Mouse (Mus musculus) heart, postnatal 0 days (tissue): Measurements from ENCODE around the gene Ankrd52.

Source experiments
- CTCF ChIP-seq: IDR thresholded peaks from 2 replicates; pipeline ENCODE4 v1.5.1; 2016; ENCODE audit warnings: antibody characterized with exemption, control low read depth, low read depth
- EP300 ChIP-seq: IDR thresholded peaks from 2 replicates; pipeline ENCODE4 v1.6.1; 2016; ENCODE audit warnings: antibody characterized with exemption, low read depth

- TF ChIP-seq CTCF (no peak), EP300 (no peak)
These were observed 7.3 kb upstream of the Ankrd52 start for GRCm38 (mm10) chr10:128369599-128369998.
